Mouse (Mus musculus) liver, postnatal 0 days (tissue): ENCODE results near the gene Efnb2. TPM values are rescaled to one million over a fixed set of nuclear protein-coding genes. Genes with fewer than 3 reads are reported as not detected.

Experiments
- ATAC-seq: fragments of 200-750 bp; cut with Nextera tagmentation; 2 replicates; pipeline ENCODE4 v1.8.0; 2017; ENCODE audit warnings: mild to moderate bottlenecking, moderate library complexity
- DNase-seq: peaks from one replicate; pipeline ENCODE4 v3.0.0-alpha.2; 2016
- H3K27ac ChIP-seq: fragments of 300-500 bp; sonication (generic); 2 replicates; pipeline ENCODE4 v1.5.1; 2014; ENCODE audit warnings: antibody characterized with exemption, moderate library complexity, mild to moderate bottlenecking, low read depth
- H3K27me3 ChIP-seq: fragments of 300-500 bp; sonication (generic); 2 replicates; pipeline ENCODE4 v1.6.1; 2014; ENCODE audit warnings: low read length, control low read depth, mixed read lengths; ENCODE audit not compliant: insufficient read depth
- H3K36me3 ChIP-seq: fragments of 300-500 bp; sonication (generic); replicated peaks from 2 replicates; pipeline ENCODE4 v1.6.1; 2014; ENCODE audit warnings: mild to moderate bottlenecking, control low read depth, low read length, moderate library complexity, mixed read lengths; ENCODE audit not compliant: insufficient read depth
- H3K4me1 ChIP-seq: fragments of 300-500 bp; sonication (generic); 2 replicates; pipeline ENCODE4 v1.6.1; 2014; ENCODE audit warnings: antibody characterized with exemption, mild to moderate bottlenecking, control low read depth; ENCODE audit not compliant: insufficient read depth
- H3K4me2 ChIP-seq: fragments of 300-500 bp; sonication (generic); 2 replicates; pipeline ENCODE4 v1.6.1; 2014; ENCODE audit warnings: low read depth, mild to moderate bottlenecking, low read length, moderate library complexity, mixed read lengths
- H3K4me3 ChIP-seq: fragments of 300-500 bp; sonication (generic); 2 replicates; pipeline ENCODE4 v1.5.1; 2014; ENCODE audit warnings: low read depth, low read length
- H3K9ac ChIP-seq: fragments of 300-500 bp; sonication (generic); replicated peaks from 2 replicates; pipeline ENCODE4 v1.6.1; 2014; ENCODE audit warnings: mild to moderate bottlenecking, moderate library complexity
- H3K9me3 ChIP-seq: fragments of 300-500 bp; sonication (generic); 2 replicates; pipeline ENCODE4 v1.6.1; 2016; ENCODE audit warnings: mild to moderate bottlenecking, control low read depth, low read length, mixed read lengths
- CTCF ChIP-seq: sonication (generic); IDR thresholded peaks from 2 replicates; pipeline ENCODE4 v1.5.1; 2016; ENCODE audit warnings: antibody characterized with exemption, low read depth
- EP300 ChIP-seq: IDR thresholded peaks from 2 replicates; pipeline ENCODE4 v1.6.1; 2016; ENCODE audit warnings: antibody characterized with exemption, low read depth, mild to moderate bottlenecking
- WGBS: fragments of 180-500 bp; shearing (Covaris S2); extraction: QIAGEN DNeasy Blood & Tissue Kit; methylation state at CpG from one replicate; pipeline ENCODE4 v1.1.7; 2014; ENCODE audit not compliant: insufficient replicate concordance; 5-methylcytosine and 5-hydroxymethylcytosine counted together
- polyA plus RNA-seq: library from polyadenylated mRNA; unstranded; fragments of >200 nt; fragmentation: Nextera tagmentation; extraction: Ambion mirVana; gene quantifications from 2 replicates; pipeline ENCODE4 v1.2.1, GENCODE M21; 2015

The Efnb2 gene
- polyA plus RNA-seq, 1 experiment from 2014 or later: 1.0 TPM

DNA sequence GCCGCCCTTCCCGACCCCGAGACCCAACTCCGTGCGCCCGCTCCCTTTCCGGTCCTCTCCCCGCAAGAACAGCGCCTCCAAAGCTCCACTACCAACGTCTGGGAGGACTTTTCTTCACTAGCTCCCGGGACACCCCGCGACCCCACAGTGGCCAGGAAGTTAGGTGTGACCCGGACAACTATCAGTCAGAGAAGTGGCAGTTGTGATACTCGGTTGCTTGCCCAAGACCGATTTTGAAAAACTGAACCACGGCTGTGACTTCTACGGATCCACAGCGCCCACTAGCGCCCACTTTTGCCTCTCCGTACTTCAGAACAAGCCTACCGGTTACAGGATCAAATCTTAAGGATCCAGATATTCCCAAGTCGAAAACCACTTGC lies 707 bp upstream of the Efnb2 start:
- peaks cover 28% of the 10 kb centered on the region for H3K27me3 ChIP-seq
- peaks cover 18% of the 10 kb centered on the region for H3K36me3 ChIP-seq
- DNase-seq (peak; percentile 87), ATAC-seq (peak; percentile 43)
- H3K9ac ChIP-seq: peak overlapping the region; percentile 17
- H3K4me3 ChIP-seq: peak overlapping the region; percentile 61
- H3K27ac ChIP-seq: 0 out of 2 replicates have a peak overlapping the region, but pooled peaks have one; percentile 30
- H3K9me3 ChIP-seq: no peaks in the 10 kb centered on the region
- H3K4me1 ChIP-seq: peaks cover 13% of the 10 kb centered on the region
- under 1% methylated on average over 21 of the region's 23 CpGs for WGBS
- peak; percentile 84 for TF ChIP-seq CTCF
- TF ChIP-seq EP300: no peak
- H3K4me2 ChIP-seq: peak overlapping the region; percentile 89

DNA sequence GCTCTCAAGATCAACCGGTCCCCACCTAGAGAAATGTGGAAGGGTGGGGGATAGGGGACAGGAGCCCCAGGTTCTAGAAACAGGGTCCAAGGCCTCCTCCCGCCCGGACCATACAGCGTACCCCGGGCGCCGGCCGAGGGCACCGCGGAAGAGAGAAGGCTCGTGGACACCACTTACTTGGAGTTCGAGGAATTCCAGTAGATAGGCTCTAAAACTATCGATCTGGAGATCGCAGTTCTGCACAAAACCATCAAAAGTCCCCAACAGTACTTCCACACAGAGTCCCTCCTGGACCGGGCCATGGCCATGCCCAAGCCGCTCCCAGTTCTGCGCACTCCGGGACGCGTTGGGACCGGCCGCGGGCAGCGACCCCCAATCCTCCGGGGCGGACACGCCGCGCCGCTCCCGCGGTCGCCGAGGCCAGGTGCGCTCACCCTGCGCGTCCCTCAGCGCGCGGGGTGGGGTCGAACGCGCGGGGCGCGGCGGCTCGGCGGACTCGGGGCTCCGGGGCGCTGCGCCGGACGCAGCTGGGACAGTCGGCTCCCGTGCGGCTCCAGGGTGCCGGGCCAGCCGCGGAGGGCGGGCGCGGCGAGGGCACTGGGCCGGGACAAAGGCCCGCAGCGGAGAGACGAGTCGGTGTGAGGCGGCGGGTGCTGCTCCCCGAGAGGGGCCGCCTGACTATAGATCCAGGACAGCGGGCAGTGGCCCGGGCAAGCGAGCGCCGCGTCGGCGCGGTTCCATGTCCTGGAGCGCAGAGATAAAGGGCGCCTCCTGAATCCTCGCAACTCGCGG lies 539 bp downstream of the Efnb2 start:
- H3K4me3 ChIP-seq: peak overlapping the region; percentile 61
- WGBS: 2% methylated on average over 62 of the region's 88 CpGs
- H3K9ac ChIP-seq: peak overlapping the region; percentile 46
- peak; percentile 43 for ATAC-seq
- H3K27ac ChIP-seq: no peak overlapping the region
- H3K9me3 ChIP-seq: no peaks in the 10 kb centered on the region
- H3K36me3 ChIP-seq: peaks cover 9% of the 10 kb centered on the region
- TF ChIP-seq CTCF (no peak), EP300 (no peak)
- H3K4me2 ChIP-seq: peak overlapping the region; percentile 89
- H3K27me3 ChIP-seq: peaks cover 28% of the 10 kb centered on the region
- H3K4me1 ChIP-seq: peaks cover 13% of the 10 kb centered on the region
- no peak for DNase-seq

DNA sequence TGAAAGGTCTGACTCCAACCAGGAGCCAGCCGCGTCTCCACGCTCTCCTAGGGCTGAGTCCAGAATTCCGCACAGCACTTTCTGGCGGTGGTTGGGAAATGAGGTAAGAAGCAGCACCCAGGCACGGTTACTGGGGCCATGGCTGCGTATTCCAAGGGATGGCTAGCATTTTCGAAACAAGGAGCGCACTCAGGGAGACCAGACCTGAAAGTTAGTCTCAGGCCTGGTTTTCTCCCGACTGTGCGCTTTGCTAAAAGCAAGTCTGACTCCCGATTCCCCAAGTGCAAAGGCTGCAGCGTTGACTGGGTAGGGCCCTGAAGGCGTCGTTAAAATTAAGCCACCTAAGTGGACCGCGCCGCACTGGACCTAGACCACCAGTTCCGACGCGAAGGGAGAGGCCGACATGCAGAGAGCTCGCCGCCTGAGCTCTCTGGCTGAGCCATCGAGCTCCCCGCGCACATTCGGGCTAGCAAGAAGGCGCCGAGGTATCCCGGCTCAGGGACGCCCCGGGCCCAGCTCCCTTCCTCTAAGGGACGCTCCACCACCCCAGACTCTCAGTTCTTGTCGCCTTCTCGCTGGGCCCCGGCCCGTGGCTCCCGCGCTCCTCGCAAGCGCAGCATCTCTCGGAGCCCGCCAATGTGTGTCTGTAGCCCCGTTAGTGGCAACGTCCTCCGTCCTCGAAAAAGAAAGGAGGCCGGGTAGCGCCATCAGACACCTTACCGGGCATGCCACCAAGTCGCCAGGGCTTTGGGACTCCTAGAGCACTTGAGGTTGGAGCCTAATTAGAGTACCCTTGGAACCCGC lies 1.3 kb downstream of the Efnb2 start:
- Histone ChIP-seq H3K36me3 (peaks cover 5% of the 10 kb centered on the region; the same call in 1 of the 2 replicates), H3K4me3 (peak overlapping the region; percentile 61), H3K9me3 (no peaks in the 10 kb centered on the region), H3K4me2 (peak overlapping the region; percentile 89), H3K27ac (no peak overlapping the region), H3K27me3 (peaks cover 28% of the 10 kb centered on the region), H3K9ac (peak overlapping the region; percentile 21; the same call in 1 of the 2 replicates), H3K4me1 (peaks cover 13% of the 10 kb centered on the region)
- DNase-seq (peak; percentile 26), ATAC-seq (no peak)
- TF ChIP-seq EP300 (no peak), CTCF (no peak)
- WGBS: 3% methylated on average over 53 of the region's 53 CpGs

DNA sequence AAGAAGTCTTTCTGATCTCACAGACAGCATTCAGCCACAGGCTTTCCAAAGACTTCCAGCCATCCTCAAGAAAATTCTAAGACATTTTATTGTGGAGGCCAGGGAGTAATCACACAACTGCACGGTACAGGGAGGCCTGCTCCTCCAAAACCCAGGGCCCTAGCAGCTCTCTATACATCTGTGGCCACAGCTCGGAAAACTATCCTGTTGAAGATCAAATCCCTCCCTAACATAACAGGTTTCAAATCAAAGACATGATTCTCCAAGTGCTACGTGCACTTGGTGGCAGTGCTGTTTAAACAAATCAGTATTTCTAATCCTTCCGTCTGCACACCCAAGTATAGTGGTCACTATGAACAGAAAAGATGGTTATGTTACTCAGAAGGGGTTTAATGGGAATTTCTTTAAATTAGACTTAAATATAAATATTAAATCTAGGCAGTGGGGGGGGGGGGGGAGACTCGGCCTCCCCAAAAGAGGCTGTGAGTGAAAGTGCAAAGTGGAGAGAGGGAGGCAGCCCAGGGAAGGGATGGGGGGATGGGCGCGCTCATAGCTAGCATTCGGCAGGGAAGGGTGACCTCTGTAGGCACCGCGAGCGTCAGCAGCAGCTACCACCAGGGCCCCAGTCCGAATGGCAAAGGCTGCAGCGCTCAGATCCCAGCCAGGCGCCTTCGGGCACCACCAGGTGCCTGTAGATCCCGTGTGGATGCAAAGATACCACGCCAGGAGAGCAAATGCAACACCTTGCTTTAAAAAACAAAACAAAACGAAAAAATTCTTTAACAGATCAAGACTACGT lies 2.4 kb downstream of the Efnb2 start:
- WGBS: 13% methylated on average over 19 of the region's 19 CpGs
- Histone ChIP-seq H3K27me3 (peaks cover 28% of the 10 kb centered on the region), H3K4me2 (peak overlapping the region; percentile 89), H3K36me3 (no peaks in the 10 kb centered on the region), H3K9me3 (no peaks in the 10 kb centered on the region), H3K4me3 (peak overlapping the region; percentile 61), H3K4me1 (peaks cover 13% of the 10 kb centered on the region), H3K9ac (no peak overlapping the region), H3K27ac (no peak overlapping the region)
- ATAC-seq (no peak), DNase-seq (peak; percentile 77)
- TF ChIP-seq CTCF: peak; percentile 70
- TF ChIP-seq EP300: no peak

GRCm38 (mm10) chr8:8657692-8658355 lies 3.2 kb downstream of the Efnb2 start:
- no peaks in the 10 kb centered on the region for H3K9me3 ChIP-seq
- no peak overlapping the region for H3K27ac ChIP-seq
- no peak overlapping the region for H3K4me3 ChIP-seq
- TF ChIP-seq EP300: no peak
- no peak for TF ChIP-seq CTCF
- H3K27me3 ChIP-seq: peaks cover 28% of the 10 kb centered on the region
- no peak for DNase-seq
- 72% methylated on average over 5 of the region's 5 CpGs for WGBS
- 0 out of 2 replicates have a peak overlapping the region, but pooled peaks have one; percentile 22 for H3K4me2 ChIP-seq
- no peak for ATAC-seq
- H3K36me3 ChIP-seq: no peaks in the 10 kb centered on the region
- H3K9ac ChIP-seq: no peak overlapping the region
- peaks cover 13% of the 10 kb centered on the region for H3K4me1 ChIP-seq
